Mouse (Mus musculus) urinary bladder, postnatal 10 days (tissue): ENCODE data around the gene Pigb.
"Not testable (repeated sequence)": the region's sequence is repeated elsewhere in the genome, so short reads cannot be mapped to it uniquely, and the experiment has no call there.

Experiments
- DNase-seq: peaks from one replicate; pipeline ENCODE4 v3.0.0; 2022; ENCODE audit warnings: low spot score

Gene Pigb

DNA sequence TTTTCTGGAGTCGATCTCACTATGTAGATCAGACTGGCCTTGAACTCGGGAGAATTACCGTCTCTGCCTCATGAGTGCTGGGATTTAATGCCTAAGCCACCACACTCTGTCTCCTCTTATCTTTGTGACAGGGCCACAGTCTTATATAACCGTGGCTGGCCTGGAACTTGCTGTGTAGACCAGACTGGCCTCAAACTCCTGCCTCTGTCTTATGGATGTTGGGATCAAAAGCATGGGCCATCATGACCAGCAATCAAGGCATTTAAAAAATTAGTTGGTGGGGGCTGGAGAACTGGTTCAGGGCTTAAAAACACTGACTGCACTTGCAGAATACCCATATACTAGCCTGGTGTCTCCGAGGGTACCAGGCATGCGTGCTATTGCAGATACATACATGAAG lies at the start of gene Pigb:
Pigb (minus strand) TSS at position 299 of the 400 bp plus-strand sequence.
- no peak for DNase-seq

DNA sequence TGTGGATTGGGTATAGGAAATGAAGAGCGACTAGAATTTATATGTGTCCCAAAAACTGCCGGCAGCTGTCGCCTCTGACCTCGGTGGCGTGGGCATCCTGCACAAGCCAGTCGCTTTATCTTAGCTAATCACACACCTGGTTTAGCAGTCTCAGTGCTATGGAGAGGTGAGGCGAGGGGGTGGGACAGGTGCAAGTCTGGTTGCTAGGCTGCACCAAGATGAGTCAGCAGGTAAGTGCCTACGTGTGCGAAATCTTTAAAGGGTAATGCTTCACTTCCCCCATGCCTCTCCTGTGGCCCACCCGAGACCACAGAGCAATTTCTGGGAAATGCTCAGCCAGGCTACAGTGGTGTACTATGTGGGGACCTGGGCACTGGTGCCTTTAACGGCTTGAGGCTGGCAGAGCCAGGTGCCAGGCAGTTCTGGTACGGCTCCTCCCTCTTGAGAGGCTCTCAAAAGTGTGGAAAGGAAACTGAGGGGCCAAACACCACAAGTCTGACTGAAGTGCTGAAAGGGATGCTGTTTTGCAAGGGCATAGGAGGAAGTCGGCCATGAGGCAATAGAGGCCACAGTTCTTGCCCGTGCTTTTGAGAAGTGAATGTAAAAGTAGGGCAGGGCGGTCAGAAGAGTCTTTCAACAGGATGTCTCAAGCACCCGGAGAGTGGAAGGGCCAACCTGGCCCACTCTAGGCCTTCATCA lies 49.2 kb upstream of the Pigb start:
- DNase-seq = no peak

DNA sequence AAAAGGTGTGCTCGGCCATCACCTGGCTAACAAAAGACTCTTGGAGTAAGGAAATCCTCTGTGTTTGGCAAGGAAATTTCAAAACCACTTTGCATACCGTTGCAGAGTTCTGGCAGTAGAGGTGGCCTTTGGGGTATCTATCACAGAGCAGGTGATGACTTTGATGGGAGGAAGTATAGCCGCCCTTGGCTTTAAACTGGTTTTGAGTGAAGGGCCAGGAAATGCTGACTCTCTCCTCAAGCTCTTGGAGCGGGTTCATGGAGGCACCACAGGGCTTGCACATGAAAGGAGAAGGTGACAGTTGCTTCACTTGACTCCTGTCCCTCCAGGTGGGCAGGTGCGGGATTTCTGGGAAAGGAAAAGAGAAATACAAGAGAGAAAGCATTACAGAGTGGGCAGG lies 47.4 kb upstream of the Pigb start:
- DNase-seq = no peak

DNA sequence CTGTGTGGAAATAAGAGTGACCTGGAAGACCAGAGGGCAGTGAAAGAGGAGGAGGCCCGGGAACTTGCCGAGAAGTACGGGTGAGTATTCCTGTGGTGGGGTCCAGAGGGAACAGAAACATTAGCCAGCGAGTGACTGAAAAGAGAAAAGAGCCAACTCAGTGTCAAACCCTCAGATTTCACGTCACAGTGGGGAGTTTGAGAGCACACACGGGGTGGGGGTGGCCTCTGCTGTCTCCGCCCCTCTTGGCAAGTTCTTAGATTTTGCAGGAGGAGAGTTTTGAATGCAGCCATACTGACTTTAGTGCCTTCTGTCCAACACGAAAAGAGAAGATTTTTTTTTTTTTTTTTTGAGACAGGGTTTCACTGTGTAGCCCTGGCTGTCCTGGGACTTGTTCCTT lies 46.9 kb upstream of the Pigb start:
- no peak for DNase-seq

DNA sequence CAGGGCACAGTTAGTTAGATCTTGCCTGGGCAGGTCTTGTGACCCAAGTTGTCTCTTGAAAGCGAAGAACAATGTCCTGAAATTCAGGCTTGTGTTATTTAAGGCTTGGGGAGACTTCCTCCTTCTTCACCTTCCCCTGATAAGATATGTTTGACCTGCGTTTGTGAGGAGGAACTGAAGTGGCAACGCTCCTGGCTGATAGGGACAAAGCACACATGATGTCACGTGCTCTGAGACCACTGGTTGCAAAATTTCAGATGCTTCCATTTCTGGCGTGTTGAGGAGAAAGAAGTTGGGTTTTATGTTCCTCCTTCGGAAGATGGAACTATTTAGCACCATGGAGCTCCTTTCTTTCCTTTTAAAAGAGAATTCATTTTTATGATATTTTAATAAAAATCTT lies 45.7 kb upstream of the Pigb start:
- DNase-seq = no peak

DNA sequence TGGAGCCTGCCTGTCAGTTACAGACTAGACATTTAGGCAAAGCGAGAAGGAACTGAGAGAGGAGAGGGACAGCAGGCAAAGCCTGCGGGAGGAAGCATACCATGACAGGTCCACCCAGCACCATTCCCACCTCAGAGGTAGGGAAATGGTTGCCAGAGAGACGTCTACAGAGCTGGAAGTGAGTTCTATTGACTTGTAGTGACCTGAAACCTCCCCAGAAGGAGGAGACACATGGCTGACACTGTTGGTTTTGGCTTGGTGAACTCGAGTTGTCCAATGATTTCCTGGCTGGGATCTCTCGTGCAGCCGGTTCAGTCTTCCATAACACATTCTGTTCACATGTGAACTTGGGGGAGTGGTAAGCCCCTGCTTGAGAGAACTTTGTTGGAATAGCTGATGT lies 43.8 kb upstream of the Pigb start:
- no peak for DNase-seq

DNA sequence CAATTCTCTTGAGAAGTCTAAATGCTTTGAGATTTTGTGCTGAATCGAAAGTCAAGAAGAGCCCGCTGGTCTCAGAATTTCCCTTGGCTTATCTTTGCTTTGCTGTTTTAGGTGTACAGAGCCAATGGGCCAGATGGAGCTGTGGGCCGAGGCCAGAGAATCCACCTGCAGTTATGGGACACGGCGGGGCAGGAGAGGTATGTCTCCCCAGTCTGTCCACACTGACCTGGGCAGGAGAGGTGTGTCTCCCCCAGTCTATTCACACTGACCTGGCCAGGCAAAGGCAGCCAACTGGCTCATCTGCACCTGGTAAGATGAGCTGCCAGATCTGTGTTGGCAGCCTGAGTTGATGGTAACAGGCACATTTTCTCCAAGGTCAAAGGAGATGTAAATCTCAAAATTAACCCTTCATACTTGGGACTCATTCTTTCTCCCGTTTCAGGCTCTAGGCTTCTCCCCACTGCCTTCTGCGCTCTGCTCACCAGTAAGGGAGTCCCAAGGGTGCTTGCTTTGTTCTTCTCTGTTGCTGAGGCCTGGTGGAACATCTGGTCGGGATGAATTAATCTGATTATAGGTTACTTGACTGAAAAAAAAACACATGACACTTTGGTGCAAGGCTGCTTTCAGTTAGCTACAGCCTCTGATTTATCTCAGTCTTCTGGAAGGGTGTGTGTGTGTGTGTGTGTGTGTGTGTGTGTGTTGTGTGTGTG lies 42.3 kb upstream of the Pigb start:
- no peak for DNase-seq

DNA sequence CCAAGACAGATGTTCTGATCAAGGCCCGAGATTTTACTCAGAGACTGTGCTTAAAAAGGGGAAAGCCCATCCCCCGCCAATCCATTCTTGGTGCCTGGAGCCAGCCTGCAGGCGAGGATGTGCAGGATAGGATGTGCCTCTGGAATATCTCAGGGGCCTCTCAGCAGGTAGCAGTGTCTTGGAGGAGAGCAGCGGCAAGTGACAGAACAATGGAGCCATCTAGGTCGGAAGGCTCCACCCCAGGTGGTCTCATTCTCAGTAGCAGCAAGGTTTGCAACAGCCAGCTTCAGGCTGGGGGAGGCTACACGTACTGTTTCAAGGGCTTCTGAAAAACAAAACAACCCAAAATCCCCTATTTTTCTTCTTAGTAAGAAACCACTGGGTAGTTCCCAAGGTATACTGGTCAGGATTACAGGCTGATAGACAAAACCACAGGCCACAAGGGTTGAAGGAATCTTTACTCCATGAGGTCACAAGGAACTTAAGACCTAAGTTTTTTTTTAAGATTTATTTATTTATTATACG lies 39.7 kb upstream of the Pigb start:
- DNase-seq = no peak

DNA sequence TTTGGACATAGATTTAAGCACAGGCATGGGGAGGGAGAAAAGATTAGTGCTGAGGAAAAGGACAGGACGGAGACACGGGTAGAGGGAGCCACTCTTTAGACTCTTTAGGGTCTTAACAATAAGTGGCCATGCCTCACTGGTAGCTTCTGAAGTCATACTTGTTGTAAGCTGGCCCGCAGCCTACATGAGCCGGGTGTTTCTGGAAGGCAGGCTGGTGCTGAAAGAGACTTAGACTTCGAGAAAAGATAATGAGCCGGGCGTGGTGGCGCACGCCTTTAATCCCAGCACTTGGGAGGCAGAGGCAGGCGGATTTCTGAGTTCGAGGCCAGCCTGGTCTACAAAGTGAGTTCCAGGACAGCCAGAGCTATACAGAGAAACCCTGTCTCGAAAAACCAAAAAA lies 39.2 kb upstream of the Pigb start:
- DNase-seq = not testable (repeated sequence)

DNA sequence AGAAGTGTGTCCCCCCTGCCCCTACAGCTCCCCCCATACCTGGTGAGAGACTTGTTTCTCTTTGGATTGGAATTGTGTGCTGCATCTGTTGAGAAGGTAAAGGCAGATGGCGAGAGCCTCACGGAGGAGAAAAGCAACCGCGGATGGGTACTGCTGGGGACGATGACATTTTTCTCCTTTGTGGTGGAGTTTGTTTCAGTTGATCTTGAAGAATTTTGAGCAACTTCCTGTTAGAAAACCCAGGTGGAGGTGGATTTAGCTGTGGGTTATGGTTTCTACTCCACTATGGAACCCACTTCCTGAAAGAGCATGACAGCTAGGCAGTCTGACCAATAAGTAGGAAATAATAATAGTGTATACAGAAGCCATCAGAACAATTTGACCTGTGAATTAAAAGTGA lies 33.0 kb upstream of the Pigb start:
- no peak for DNase-seq

DNA sequence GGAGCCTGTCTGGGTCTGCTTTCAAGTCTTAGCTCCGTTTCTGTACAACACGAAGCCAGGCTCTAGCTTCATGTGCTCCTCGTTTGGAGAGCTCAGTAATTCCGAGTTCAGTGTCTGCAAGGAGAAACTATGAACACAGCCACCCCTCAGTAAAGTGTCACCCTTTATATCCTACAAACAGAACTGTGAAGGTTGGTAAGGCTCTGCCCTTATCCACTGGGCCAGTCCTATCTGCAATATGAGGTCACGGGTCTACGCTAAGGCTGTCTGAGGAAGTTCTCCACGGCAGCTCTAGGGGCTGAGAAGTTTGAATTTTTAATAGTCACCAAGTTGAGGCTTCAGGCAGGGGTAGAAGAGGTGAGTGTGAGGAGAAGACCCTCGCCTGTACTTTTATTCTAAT lies 32.2 kb upstream of the Pigb start:
- DNase-seq = no peak

DNA sequence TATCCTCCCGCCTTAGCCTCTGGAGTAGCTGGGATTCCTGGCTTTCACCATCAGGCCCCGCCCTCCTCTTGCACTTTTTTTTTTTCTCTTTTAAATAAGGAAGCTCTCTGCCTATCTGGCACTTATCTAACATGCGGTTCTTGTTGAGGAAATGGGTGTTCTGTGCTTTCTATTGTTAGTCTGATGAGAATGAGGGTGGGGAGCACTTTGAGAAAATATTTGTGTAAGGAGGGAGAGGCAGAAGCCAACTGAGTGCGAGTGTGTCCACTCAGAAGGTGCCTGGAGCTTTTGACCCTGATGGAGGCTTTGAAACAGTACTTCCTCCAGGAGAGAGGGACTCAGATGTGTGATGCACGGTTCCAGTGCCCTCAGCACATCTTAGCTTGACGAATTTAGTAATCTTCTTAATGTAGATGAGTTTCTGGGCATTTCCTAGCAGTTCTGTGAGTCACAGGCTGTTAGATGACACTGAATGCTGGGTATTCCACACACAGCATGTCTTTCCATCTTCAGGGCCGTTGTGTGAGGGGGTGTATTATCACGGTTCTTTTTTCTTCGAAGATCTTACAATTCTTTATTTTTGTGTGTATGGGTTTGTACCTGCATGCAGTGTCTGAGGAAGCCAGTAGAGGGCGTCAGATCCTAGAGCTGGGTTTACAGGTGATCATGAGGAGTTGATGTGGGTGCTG lies 30.9 kb upstream of the Pigb start:
- DNase-seq = no peak

DNA sequence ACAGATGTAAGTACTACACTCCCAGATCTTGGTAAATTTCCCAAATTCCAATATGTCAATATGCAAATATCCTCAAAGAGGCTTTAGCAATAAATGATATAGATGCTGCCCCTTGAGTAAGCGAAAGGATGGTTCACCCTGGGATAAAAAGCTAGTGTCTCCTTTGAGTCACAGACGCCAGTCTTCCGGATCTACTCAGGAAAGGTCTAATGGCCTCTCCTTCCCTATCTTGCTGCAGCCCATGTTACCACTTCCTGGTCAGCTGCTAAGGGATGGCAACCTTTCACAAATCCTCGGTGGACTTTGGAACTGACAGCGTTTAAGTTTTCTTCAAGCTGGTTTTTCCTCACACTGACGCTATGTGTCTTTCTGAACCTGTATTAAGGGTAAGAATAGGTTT lies 28.5 kb upstream of the Pigb start:
- DNase-seq = no peak

DNA sequence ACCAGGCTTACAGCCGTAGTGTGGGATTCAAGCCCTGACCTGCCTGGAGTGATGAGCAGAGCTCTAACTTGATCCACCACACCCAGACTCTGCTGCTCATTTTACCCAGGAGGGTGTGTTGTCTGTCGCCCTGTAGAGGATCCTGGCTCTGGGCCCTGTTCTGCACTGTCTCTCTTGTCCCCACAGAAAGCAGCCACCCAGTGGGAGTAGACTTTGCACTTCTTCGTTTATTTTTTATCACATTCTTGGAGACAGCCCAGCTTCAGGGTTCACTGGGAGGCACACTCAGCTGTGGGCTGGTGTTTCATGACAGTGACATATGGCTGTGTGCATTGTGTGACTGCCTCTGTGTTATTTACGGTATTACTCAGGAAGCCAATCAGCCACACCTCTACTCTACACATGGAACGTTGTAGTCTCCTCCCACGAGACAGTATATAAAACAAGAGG lies 28.1 kb upstream of the Pigb start:
- DNase-seq = no peak

DNA sequence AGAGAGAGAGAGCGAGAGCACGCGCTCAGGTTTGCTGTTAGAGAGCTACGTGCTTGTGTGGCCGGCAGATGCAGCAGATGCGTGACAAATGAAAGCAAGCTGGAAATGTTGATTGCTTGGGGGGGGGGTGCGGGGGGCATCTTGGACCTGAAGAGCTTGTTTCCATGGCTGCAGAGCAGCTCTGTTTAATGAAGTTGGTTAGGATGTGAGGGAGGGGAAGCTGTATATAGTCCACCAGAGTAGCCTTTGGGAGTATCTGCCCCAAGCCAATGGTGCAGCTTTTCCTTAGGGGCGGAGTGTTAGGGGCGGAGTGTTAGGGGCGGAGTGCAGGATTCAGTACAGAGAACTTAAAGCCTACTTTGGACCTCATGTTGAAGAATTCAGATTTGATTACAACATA lies 26.9 kb upstream of the Pigb start:
- no peak for DNase-seq

DNA sequence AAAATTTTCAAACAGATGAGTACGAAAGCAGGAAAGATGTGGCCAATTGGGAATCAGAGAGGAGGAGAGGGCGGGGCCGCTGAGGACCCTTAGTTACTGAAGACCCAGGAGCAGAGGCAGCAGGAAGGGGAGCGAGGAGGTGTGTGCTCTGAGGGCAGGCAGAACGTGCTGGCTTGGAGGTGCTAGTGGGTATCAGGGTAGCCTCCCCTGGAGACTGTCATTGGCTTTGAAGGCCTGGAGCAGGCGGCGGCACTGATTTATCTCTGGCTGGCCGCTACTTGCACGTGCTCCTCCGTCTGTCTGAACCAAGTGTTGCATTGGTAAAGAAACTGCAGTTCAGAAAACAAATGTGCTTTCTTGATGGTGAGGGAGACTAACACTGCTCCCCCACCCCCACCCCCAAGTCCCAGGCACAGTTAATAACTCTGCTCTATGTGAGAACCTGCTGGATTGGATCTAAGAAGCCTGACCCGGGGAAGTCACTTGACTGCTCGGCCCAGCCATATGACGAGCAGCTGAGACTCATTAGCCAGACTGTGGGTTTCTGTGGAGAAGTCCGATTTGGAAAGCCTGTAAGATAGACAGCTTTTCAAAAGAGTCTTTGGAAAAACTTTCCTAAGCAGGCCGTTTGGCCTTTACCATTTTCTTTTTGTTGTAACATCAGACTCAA lies 23.6 kb upstream of the Pigb start:
- no peak for DNase-seq

DNA sequence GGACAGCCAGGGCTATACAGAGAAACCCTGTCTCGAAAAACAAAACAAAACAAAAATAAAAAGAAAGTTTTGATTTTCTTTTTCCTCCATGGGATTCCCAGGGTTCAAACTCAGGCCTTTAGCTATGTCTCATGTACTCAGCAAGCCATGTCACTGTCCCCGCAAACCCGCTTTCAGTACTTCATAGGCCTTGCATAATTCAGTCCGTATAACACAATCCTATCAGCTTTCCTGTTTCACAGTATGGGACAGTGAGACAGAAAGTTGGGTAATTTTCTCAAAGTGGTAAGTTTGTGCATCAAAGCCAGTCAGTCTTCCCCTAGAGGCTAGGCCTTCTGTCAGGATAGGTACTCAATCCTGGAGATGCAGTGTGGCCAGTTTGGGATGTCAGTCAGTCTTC lies 19.0 kb upstream of the Pigb start:
- DNase-seq = no peak

DNA sequence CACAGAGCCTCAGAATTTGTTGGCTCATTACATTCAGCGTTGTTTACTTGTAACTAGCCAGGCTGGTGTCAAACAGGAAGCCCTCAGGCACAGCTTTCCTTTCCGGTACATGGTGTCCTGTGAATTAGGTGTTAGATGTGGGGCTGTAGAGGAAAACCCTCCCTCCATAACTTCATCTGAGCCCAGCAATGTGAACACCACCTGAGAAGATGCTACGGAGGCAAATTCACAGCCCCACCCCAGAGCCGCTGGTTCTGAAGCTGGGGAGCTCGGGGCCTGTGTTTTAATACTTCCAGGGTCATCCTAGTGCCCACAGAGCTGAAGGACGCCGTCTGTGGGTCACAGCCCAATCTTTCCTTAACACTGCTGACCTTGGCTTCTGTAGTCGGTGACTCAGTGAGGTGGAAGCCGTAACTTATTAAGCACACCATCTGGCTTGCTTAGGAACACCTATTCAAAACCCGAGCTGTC lies 15.3 kb upstream of the Pigb start:
- no peak for DNase-seq

DNA sequence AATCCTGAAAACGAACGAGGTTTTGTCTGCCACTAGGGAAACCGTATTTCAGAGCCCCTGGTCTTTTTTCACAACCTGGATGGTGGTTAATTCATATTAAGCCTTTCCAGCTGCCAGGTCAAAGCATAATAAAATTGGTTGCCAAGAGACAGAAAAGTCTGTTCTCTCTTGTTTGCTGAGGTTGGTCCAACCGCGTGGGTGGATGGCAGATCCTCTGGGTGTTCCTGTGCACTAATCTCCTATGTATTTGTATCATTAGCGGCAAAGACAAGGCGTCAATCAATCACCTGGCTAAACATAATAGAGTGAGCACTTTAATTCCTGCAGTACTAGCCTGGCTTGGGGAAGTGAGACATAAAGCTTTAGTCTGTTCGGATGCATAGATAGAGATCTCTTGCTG lies 10.4 kb upstream of the Pigb start:
- no peak for DNase-seq

DNA sequence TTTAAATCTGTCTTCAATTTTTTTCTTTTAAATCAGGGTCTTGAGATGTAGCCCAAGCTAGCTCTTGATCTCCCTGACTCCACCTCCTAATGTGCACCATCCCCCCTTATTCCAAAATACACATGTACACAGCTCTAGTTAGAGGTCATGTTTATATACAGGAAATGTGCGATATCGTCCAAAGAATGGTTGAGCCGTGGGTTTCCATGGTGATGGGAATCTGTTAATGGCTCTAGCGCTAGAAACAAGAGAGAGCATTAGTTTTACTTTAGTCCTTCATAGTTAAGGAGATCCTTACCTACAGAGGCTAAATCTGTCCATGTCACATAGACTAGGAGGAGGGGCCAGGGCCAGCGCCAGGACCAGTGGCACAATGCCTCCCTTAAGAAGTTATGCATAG lies 9.7 kb upstream of the Pigb start:
- no peak for DNase-seq

DNA sequence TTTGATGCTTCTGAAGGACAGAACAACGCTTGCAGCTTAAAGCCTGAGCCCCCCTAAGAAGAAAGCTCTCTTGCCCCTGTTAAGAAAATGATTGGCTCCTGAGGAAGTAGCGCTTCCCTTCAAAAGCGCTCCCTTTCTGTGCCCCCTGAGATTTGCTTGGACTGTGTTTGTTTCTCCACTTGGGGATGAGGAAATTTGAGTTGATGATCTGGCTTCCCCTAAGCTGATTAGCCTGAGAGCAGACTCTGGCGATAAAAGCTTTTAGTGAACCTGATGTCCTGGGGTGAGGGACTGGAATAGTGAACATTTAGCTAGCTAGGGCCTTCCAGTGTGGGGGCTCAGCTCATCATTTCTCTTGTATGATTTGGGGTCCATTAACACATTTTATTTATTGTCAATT lies 8.7 kb upstream of the Pigb start:
- DNase-seq = no peak

DNA sequence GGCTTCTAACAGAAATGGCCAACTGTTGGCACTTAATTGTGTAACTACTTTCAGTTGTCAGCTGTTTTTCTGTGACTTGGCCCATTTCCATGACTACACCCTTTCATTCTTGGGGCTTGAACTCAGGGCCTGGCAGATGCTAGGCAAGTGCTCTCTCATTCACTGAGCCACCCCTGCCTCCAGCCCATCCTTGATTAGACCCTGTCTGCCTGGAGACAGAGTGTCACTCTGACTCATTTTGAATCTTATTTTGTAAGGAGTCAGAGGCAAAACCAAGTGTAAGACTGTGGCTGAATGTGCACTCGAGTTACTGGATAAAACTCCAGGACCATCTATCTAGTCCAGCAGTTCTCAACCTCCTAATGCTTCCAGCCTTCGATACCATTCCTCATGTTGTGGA lies 7.7 kb upstream of the Pigb start:
- DNase-seq = no peak
